Mouse (Mus musculus): ENCODE data around the gene C1qa.

GRCm38 (mm10) chr4:136919526-136919925, 20.9 kb upstream of the C1qa start:
- TF ChIP-seq ZC3H11A (IDR thresholded peaks at IDR 0.05; ENCODE audit: borderline replicate concordance, low read depth, low read length) (no peak), ZNF384 (IDR thresholded peaks at IDR 0.05; ENCODE audit: low read depth, low read length) (no peak), MAFK (IDR thresholded peaks at IDR 0.05; ENCODE audit: insufficient read depth, low read depth, low read length) (no peak)

Measured in ES-E14 (cell line).